Mouse (Mus musculus): Measurements from ENCODE around the gene Gm10260. TPM values are rescaled to one million over a fixed set of nuclear protein-coding genes. Genes with fewer than 3 reads are reported as not detected.

The Gm10260 gene
- total RNA-seq, 2 experiments from 2014 or later, result 149 to 157 TPM

DNA sequence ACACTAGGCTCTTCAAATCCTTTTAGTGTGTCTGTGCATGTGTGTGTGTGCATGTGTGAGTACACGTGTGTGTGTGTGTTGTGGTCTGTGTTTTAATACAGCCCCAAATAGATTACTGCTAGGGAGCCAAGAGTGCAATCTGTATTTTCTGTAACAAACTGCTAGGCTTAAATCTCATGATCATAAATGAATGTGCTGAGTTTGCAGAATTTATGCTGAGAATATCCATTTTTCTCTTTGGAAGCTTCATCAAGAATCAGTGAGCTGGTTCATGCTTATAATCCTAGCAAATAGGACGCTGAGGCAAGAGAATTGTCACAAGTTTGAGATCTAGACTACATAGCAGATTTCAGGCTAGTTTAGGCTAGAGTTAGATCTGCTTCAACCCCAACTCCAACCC, 48.9 kb downstream of the Gm10260 start:
- intact Hi-C loops (cut with DNase I), result no loop called here
- no peak for DNase-seq

Data from left cerebral cortex, postnatal 4 days (tissue).